ENCODE assay signal across 25 mouse cellular contexts in the genomic region with DNA sequence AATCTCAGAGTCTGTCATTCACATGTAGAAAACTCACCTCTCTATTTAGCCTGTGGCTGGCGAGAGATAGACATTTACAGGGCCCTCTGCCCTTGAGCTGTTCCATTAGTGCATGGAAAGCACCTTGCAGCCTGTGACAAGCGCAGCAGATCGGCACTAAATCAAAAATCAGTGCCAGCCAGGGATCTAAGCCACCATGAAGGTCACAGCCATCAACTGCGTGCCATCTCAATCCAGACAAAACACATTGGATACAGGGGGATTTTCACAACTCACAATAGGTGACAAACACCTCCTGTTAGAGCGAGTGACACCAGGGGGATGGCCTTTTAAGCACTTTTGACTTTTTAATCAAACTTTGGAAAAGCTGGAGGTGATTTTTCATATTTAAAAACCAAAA. TPM values are rescaled to one million over a fixed set of nuclear protein-coding genes. Genes with fewer than 3 reads are reported as not detected.
DNase-seq lines count a peak whose midpoint lies in the region; ATAC-seq and TF ChIP-seq lines count a peak whose summit lies in the region.
"Had no signal": no experiment of that assay in that cellular context is flagged by ENCODE, and none has a peak within 500 bp of the region (broad histone marks: within the 10 kb centered on the region; RNA-seq: fewer than 3 reads in every experiment).

No protein-coding gene starts in this region.

- no peaks in the 10 kb centered on the region for H3K36me3 ChIP-seq in midbrain, embryonic 14.5 days (ENCODE audit: control insufficient read depth, insufficient read depth, low read length)
- no peaks in the 10 kb centered on the region for H3K36me3 ChIP-seq in midbrain, embryonic 13.5 days
- H3K36me3 ChIP-seq: G1E; heart, embryonic 13.5 days; hindbrain, embryonic 15.5 days; kidney, embryonic 15.5 days; limb, embryonic 13.5 days; lung, embryonic 15.5 days; midbrain, embryonic 12.5 days; neural tube, embryonic 13.5 days had no signal

- no peak overlapping the region; the same call in 1 of the 2 replicates for H3K4me3 ChIP-seq in gastrocnemius, adult 2 months
- H3K4me3 ChIP-seq in midbrain, embryonic 14.5 days (replicated peaks; ENCODE audit: low read depth, low read length), result no peak overlapping the region
- H3K4me3 ChIP-seq in midbrain, embryonic 13.5 days (replicated peaks), result no peak overlapping the region
- H3K4me3 ChIP-seq: erythroblast, embryonic 14.5 days; heart, adult 2 months; heart, embryonic 13.5 days; hindbrain, embryonic 15.5 days; kidney, embryonic 15.5 days; limb, embryonic 13.5 days; lung, embryonic 15.5 days; midbrain, embryonic 12.5 days; neural tube, embryonic 13.5 days had no signal

- no peak overlapping the region for H3K27ac ChIP-seq in gastrocnemius, adult 2 months
- no peak overlapping the region for H3K27ac ChIP-seq in midbrain, embryonic 14.5 days (replicated peaks; ENCODE audit: low read depth, low read length)
- no peak overlapping the region for H3K27ac ChIP-seq in midbrain, embryonic 13.5 days
- H3K27ac ChIP-seq: heart, adult 2 months; heart, embryonic 13.5 days; hindbrain, embryonic 15.5 days; kidney, embryonic 15.5 days; limb, embryonic 13.5 days; lung, embryonic 15.5 days; midbrain, embryonic 12.5 days; neural tube, embryonic 13.5 days had no signal

- H3K4me1 ChIP-seq in midbrain, embryonic 14.5 days (ENCODE audit: control insufficient read depth, insufficient read depth, low read length), result no peaks in the 10 kb centered on the region
- no peaks in the 10 kb centered on the region for H3K4me1 ChIP-seq in midbrain, embryonic 13.5 days (replicated peaks)
- H3K4me1 ChIP-seq: heart, embryonic 13.5 days; hindbrain, embryonic 15.5 days; kidney, embryonic 15.5 days; limb, embryonic 13.5 days; lung, embryonic 15.5 days; midbrain, embryonic 12.5 days; neural tube, embryonic 13.5 days had no signal

- no peak for TF ChIP-seq CTCF in gastrocnemius, adult 2 months (IDR thresholded peaks at IDR 0.05)
- TF ChIP-seq CTCF in brain, embryonic 14.5 days (IDR thresholded peaks at IDR 0.05; ENCODE audit: borderline replicate concordance, extremely low read depth, insufficient read depth, insufficient read length), result no peak

- ATAC-seq in midbrain, embryonic 14.5 days (ENCODE audit: low FRiP score, low TSS enrichment), result no peak
- no peak for ATAC-seq in midbrain, embryonic 13.5 days
- ATAC-seq: forebrain, embryonic 16.5 days; Patski had no signal

- whole genome bisulfite sequencing in midbrain, embryonic 14.5 days, result 32% methylated on average over 5 of the region's 5 CpGs
- 45% methylated on average over 5 of the region's 5 CpGs for WGBS in midbrain, embryonic 13.5 days

- no peak overlapping the region for H3K9ac ChIP-seq in midbrain, embryonic 14.5 days (replicated peaks; ENCODE audit: low read length)
- H3K9ac ChIP-seq in midbrain, embryonic 13.5 days (replicated peaks), result no peak overlapping the region
- H3K9ac ChIP-seq: heart, embryonic 13.5 days; hindbrain, embryonic 15.5 days; kidney, embryonic 15.5 days; limb, embryonic 13.5 days; lung, embryonic 15.5 days; midbrain, embryonic 12.5 days; neural tube, embryonic 13.5 days had no signal

- H3K9me3 ChIP-seq in midbrain, embryonic 14.5 days (ENCODE audit: control insufficient read depth, low read length), result no peaks in the 10 kb centered on the region
- H3K9me3 ChIP-seq in midbrain, embryonic 13.5 days, result no peaks in the 10 kb centered on the region
- H3K9me3 ChIP-seq: G1E; heart, embryonic 13.5 days; hindbrain, embryonic 15.5 days; kidney, embryonic 15.5 days; limb, embryonic 13.5 days; lung, embryonic 15.5 days; midbrain, embryonic 12.5 days; neural tube, embryonic 13.5 days had no signal

- intact Hi-C loops in gastrocnemius, adult 2 months (cut with DNase I), result loop anchor here (2.0 to 5.0 kb wide), 4 partner anchors 231 to 558 kb away; no protein-coding TSS in a partner anchor

- TF ChIP-seq POLR2A in brain, embryonic 14.5 days (IDR thresholded peaks at IDR 0.05; ENCODE audit: borderline replicate concordance, extremely low read depth, insufficient read depth, insufficient read length, poor library complexity, severe bottlenecking), result no peak

- H3K4me2 ChIP-seq in midbrain, embryonic 14.5 days (ENCODE audit: low read length), result no peak overlapping the region
- no peak overlapping the region for H3K4me2 ChIP-seq in midbrain, embryonic 13.5 days (replicated peaks)
- H3K4me2 ChIP-seq: heart, embryonic 13.5 days; hindbrain, embryonic 15.5 days; kidney, embryonic 15.5 days; limb, embryonic 13.5 days; liver, embryonic 11.5 days; lung, embryonic 15.5 days; midbrain, embryonic 12.5 days; neural tube, embryonic 13.5 days had no signal

- peaks cover 19% of the 10 kb centered on the region; the same call in 1 of the 2 replicates for H3K27me3 ChIP-seq in midbrain, embryonic 14.5 days (ENCODE audit: control insufficient read depth, insufficient read depth, low read length)
- peaks cover 34% of the 10 kb centered on the region for H3K27me3 ChIP-seq in midbrain, embryonic 13.5 days
- H3K27me3 ChIP-seq: lung, embryonic 15.5 days had no signal

- DNase-seq in adrenal gland, adult (ENCODE audit: inconsistent age in 2 of 2, low spot score in 1 of 2), result peak; percentile 12 to 58
- DNase-seq in adrenal gland, postnatal 4 days (ENCODE audit: low spot score in 2 of 2), result no peak
- peak; percentile 41 for DNase-seq in gastrocnemius, adult 2 months
- DNase-seq in gastrocnemius, adult 8-10 months (ENCODE audit: low spot score in 2 of 2), result no peak
- DNase-seq in midbrain, embryonic 14.5 days, result peak; percentile 13
- DNase-seq in brain, embryonic 14.5 days (ENCODE audit: low read depth), result peak; percentile 10
- no peak for DNase-seq in spleen, postnatal 36 days (ENCODE audit: low spot score in 2 of 2)
- DNase-seq: cerebellum, adult 8-10 months; gastrocnemius, postnatal 36 days; kidney, adult 18-20 months; kidney, postnatal 25 days had no signal

RNA-seq across cellular contexts. Expression of gene Wdr41, which starts 36.0 kb away (rescaled TPM):
- 10 to 100 TPM; 22.1 to 23.6 TPM for total RNA-seq in adrenal gland, postnatal 4 days (2021)
- 10 to 100 TPM; 15.6 to 16.1 TPM for total RNA-seq in gastrocnemius, adult 2 months (2021)
- total RNA-seq in gastrocnemius, adult 8-10 months (2022), result 10 to 100 TPM; 16.1 to 17.6 (median 17.4) TPM
- 20.5 and 25.0 TPM in 2 replicates for polyA plus RNA-seq in midbrain, embryonic 14.5 days (2014; fragmentation: Nextera tagmentation; extraction: Ambion mirVana)
- polyA plus RNA-seq in midbrain, embryonic 13.5 days (2015; fragmentation: Nextera tagmentation; extraction: Ambion mirVana), result 21.9 and 22.9 TPM in 2 replicates
- 19.4 and 22.9 TPM in 2 replicates for polyA plus RNA-seq in brain, embryonic 14.5 days (2012; rRNA removed)

Comparison
In these comparisons a context has a peak if more than half of its experiments do, and no peak if none do; other contexts are left out.
1. DNase-seq: peak in adrenal gland, adult (2 of 2), gastrocnemius, adult 2 months (single experiment), midbrain, embryonic 14.5 days (single experiment) and brain, embryonic 14.5 days (single experiment); none in adrenal gland, postnatal 4 days (0 of 2), gastrocnemius, adult 8-10 months (0 of 2) and spleen, postnatal 36 days (0 of 2).